Mouse (Mus musculus) ovary, postnatal 14 days (tissue): ENCODE results near the gene Cyp4f40.
"Not testable (repeated sequence)": the region's sequence is repeated elsewhere in the genome, so short reads cannot be mapped to it uniquely, and the experiment has no call there.

Experiments
- DNase-seq: peaks from one replicate; pipeline ENCODE4 v3.0.0; 2022; ENCODE audit warnings: low spot score

Cyp4f40 gene

DNA sequence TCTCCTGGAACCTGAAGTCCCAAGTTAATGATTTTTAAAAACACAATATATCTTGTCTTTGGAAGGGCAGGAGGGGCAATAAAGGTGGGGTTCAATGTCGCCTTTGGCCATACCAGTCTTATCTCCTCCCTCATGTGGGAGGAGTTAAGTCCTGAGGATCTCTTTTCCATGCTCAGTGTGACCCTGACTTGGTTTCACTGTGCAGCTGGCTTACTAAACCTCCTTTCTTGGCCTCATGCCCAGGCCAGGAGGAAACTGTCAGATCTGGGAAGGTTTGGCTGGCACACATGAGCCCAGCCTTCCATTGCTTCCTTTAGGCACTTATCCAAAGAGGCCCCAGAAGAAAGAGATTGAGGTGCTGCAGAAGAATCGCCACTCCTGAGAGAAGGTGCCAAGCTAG, at the start of gene Cyp4f40:
Gene Cyp4f40, plus strand, starts transcription at position 189 of the 400 bp plus-strand sequence.
- DNase-seq: peak; percentile 33

GRCm38 (mm10) chr17:32610231-32610630, 48.5 kb upstream of the Cyp4f40 start:
- not testable (repeated sequence) for DNase-seq

DNA sequence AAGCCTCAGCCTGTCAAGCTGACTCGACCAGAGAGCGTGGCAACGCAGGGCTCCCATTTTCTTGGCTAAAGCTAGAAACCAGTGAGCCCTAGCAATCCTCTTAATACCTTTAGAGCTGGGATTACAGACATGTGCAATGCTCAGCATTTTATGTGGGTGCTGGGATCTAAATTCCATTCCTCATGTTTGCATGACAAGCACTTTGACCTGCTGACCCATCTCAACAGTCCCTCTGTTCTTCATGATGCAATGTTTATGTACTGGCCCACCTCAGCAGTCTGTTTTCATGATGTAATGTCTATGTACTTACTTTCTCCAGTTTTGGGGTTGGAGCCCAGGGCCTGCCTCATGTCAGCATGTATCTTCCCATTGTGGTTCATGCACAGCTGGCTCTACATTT, 47.8 kb upstream of the Cyp4f40 start:
- DNase-seq: no peak

- no peak for DNase-seq
Measured at GRCm38 (mm10) chr17:32612417-32612816, 46.3 kb upstream of the Cyp4f40 start.

DNA sequence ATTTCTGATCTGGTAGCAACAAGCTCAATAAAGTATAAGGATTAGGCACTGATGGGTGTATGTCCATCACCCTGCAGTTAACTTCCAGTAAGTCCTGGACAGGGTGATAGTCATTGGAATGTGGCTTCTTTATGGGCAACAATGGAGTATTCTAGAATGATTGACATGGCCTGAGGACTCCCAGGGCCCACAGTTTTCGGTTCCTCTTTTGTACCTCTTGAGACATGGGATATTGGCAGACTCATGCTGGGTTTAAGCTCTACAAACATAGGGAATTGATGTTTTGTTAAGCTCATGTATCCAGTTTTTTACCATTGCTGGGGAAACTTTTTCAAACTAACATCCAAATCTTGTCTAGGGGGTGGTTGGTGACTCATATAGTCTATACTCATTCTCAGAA, 41.4 kb upstream of the Cyp4f40 start:
- no peak for DNase-seq

DNA sequence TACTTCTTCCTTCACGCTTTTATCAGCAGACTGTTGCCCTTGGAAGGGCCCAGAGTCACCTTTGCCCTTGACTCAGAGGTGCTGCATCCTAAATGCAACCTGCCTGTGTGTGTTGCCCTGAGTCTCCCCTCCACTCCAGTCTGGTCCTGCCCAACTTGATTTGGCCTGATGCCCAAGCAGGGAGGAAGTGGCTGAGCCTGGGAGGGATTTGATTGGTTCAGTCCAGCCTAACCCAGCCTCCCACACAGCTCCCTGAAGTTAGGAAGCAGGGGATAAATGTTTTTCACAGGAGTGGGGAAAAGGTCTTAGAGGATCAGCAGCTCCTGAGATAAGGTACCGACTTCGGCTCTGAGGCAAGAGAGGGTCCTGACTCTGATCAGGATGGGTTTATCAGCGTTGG, 37.7 kb upstream of the Cyp4f40 start, which contains the start of gene Cyp4f37:
Gene Cyp4f37, plus strand, starts transcription at position 292 of the 400 bp plus-strand sequence.
- not testable (repeated sequence) for DNase-seq

GRCm38 (mm10) chr17:32629726-32630125, 29.0 kb upstream of the Cyp4f40 start:
- not testable (repeated sequence) for DNase-seq

DNA sequence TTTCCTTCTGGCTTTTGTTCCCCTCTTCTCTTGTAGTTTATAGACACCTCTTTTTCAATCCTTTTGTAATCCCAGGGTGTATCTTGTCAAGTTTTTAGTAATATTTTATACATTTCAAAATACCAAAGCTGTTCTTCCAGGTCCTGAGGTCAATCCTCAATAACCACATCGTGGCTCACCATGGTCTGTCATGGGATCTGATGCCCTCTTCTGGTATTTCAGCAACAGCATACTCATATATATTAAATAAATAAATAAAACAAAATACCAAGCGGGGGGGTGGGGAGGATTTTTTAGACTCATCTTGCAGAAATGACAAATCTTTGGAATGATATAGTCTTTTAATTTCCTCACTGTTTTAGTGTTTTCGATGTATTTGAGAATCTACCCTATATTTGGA, 26.8 kb upstream of the Cyp4f40 start:
- no peak for DNase-seq

DNA sequence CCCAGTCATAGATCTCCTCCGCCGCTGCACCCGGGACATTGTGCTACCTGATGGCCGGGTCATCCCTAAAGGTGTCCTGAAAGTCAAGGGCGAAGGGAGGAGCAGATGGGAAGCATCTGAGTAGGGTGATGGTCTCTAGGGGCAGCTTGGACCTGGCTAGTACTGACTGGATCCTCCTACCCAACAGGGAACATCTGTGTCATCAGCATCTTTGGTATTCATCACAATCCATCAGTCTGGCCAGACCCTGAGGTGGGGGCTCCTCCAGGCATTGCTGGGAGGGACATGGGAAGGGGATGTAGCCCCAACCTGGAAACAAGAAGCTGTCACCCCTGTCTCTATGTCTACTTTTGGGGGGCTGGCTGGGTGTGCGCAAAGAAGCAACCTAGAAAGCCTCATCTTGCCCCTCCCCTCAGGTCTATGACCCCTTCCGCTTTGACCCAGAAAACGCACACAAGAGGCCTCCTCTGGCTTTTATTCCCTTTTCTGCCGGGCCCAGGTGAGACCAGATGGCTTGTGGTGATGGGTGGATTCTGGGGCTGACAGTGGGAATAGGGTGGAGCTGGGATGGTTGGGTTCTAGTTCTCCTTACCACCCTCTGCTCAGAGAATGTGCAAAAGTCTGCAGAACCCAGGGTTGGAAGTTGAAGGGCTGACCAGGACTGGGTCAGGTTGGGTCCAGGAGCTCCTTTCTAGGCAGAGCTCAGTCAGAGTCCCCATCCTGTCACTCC, 24.3 kb upstream of the Cyp4f40 start:
- DNase-seq: not testable (repeated sequence)

GRCm38 (mm10) chr17:32634972-32635314, 23.8 kb upstream of the Cyp4f40 start:
- DNase-seq: peak; percentile 87

DNA sequence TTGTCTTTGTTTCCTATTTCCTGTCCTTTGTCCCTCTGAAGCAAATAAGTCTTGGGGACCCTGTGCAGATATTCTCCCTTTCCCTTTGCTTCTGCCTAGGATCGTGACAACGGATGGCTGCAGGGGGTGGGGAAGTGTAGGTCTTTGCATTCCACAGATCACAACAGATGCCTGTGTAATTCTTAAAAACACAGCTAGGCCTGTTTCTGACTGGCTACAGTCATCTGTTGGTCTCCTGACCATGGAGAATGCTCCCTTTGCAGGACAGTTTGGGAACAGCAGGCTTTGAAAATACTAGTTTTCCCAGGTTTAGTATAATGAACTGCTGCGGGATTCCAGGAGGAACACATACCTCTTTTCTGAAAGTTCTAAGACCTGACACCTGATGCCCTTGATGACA, 22.4 kb upstream of the Cyp4f40 start:
- no peak for DNase-seq

- DNase-seq: no peak
Measured at GRCm38 (mm10) chr17:32637151-32637550, 21.5 kb upstream of the Cyp4f40 start.

- no peak for DNase-seq
Measured at GRCm38 (mm10) chr17:32646631-32647030, 12.1 kb upstream of the Cyp4f40 start.

DNA sequence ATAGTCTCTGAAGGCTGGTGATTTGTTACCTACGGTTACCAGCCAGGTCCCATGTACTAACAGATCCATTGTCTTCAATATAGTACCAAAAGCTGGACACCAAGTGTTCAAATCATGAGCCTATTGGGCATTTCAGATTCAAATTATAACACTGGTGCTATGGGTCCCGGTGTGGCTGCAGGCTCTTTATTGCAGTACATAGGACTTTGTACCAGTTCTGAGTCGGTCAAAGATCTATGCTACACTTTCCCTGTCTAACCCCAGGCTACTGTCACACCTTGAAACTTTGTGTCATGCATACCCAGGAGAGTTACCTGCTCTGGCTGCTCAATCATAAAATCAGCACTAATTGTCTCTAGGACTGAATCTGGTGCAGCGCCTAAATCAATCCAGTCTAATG, 4.8 kb upstream of the Cyp4f40 start:
- DNase-seq: no peak

DNA sequence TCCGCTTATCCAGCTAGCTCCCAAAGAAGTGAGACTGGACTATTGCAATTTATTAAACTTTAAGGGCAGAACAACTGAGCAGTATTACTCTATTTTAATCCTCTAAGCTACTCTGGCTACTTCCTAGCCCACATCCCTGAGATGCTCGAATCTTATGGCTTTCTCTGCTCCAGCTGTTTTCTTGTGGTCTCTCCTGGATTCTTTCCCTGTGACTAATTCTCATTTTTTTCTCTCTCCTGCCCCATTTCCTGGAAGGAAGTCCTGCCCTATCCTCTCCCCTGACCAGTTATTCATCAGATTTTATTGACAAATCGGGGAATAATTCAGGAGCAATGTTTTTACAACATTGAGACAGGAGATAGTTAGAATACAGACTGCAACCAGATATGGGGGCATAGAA, 1.7 kb upstream of the Cyp4f40 start:
- no peak for DNase-seq

DNA sequence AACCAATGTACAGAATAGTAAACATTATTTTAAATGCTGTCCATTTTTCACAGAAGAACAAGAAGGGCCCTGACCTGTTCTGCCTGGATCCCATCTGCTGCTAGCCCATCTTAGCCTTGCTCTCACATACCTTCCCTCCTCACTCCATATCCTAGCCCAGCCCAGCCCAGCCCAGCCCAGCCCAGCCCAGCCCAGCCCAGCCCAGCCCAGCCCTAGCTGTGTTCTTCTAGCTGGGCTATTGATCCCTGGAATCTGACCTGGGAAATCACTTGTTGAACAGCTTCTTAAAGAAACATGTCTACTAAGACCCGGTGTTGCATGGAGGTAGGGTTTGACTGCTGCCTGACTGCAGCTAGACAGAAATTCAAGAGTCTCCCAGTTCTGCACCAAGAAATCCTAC, 454 bp upstream of the Cyp4f40 start:
- DNase-seq: no peak

GRCm38 (mm10) chr17:32673976-32674375, 15.3 kb downstream of the Cyp4f40 start:
- DNase-seq: no peak

- no peak for DNase-seq
Measured at GRCm38 (mm10) chr17:32676040-32676635, 17.4 kb downstream of the Cyp4f40 start.

- peak; percentile 22 for DNase-seq
Measured at GRCm38 (mm10) chr17:32680404-32680803, 21.7 kb downstream of the Cyp4f40 start.

GRCm38 (mm10) chr17:32685048-32685750, 26.5 kb downstream of the Cyp4f40 start, which contains the start of gene Cyp4f15:
TSS of gene Cyp4f15 (plus strand) at chr17:32685627.
- peak; percentile 8 for DNase-seq

GRCm38 (mm10) chr17:32686722-32687121, 28.0 kb downstream of the Cyp4f40 start:
- DNase-seq: no peak

GRCm38 (mm10) chr17:32690959-32691358, 32.3 kb downstream of the Cyp4f40 start:
- DNase-seq: no peak

GRCm38 (mm10) chr17:32702826-32703225, 44.1 kb downstream of the Cyp4f40 start:
- no peak for DNase-seq
